Mouse (Mus musculus): ENCODE data around the gene Gm49673. TPM values are rescaled to one million over a fixed set of nuclear protein-coding genes. Genes with fewer than 3 reads are reported as not detected.
A peak's percentile ranks its signal among the peaks of the same experiment; 100 is the strongest.
"Not testable (repeated sequence)": the region's sequence is repeated elsewhere in the genome, so short reads cannot be mapped to it uniquely, and the experiment has no call there.

The Gm49673 gene
- total RNA-seq, 1 experiment: 0.27 TPM

DNA sequence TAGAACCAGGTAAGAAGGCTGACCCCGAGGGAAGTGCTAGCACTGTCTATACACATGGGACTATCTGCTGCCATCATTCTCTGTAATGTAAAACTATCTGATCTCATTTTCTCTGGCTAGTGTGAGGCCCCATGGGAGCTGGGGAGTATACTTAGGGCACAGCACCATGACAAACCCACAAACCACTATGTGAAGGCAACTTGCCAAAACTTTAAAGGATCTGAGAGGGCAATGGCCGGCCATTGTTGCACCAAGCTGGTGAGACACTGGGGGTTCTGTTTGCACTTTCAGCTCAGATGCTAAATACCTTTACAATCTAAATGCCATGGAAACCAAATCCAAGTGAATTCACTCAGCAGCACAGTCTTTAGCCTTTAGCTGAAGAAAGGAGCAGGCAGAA, 77.7 kb downstream of the Gm49673 start:
- not testable (repeated sequence) for H3K4me1 ChIP-seq (ENCODE audit: control insufficient read depth in 2 of 2, insufficient read depth in 2 of 2, low read length in 2 of 2, poor library complexity in 1 of 2); DNase-seq (ENCODE audit: low read depth, low spot score); H3K4me3 ChIP-seq (ENCODE audit: insufficient read depth in 1 of 2, low read depth in 1 of 2, low read length in 2 of 2, poor library complexity in 1 of 2, severe bottlenecking in 1 of 2); H3K9ac ChIP-seq (ENCODE audit: insufficient read depth, low read depth, low read length, poor library complexity, severe bottlenecking); H3K27ac ChIP-seq (ENCODE audit: insufficient read depth, low read depth, low read length, poor library complexity, severe bottlenecking); H3K9me3 ChIP-seq (ENCODE audit: control insufficient read depth, insufficient read depth, low read depth, low read length); H3K36me3 ChIP-seq (ENCODE audit: control insufficient read depth, insufficient read depth, low read length, poor library complexity, severe bottlenecking)
- in situ Hi-C loops (cut with MboI; ENCODE audit: low sequenced_read_pairs in 2 of 2, unreplicated experiment in 2 of 2): loop anchor here in 1 of 2 experiments (25.0 kb wide), 1 partner anchor 1008 kb away; no protein-coding TSS in a partner anchor

DNA sequence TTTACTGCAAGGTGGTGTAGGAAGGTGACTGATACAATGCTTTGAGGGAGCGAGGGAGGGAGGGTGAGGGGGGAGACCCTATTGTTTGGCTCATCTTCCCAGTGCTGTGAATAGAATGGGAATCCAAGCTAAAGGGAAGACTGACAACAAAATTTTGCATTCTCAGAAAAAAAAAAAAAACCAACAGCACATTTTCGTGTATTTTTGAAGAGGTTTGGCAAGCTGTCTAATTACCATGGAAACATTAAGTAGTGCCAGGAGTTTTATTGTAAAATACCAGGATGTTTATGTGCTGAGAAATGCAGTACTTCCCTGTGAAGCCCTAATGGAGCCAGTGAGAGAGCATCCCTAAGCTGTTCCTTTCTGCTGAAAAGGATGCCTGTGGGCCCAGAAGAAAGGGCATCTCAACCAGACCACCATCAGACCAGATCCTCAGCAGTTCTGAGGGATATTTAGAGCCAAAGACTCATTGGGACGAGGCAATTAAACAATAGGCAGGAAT, 90.9 kb downstream of the Gm49673 start:
- in situ Hi-C loops (cut with MboI; ENCODE audit: low sequenced_read_pairs in 2 of 2, unreplicated experiment in 2 of 2): loop anchor here in 1 of 2 experiments (25.0 kb wide), 1 partner anchor 994 kb away; no protein-coding TSS in a partner anchor
- DNase-seq (ENCODE audit: low read depth, low spot score); H3K4me3 ChIP-seq (ENCODE audit: insufficient read depth in 1 of 2, low read depth in 1 of 2, low read length in 2 of 2, poor library complexity in 1 of 2, severe bottlenecking in 1 of 2): not testable (repeated sequence)

DNA sequence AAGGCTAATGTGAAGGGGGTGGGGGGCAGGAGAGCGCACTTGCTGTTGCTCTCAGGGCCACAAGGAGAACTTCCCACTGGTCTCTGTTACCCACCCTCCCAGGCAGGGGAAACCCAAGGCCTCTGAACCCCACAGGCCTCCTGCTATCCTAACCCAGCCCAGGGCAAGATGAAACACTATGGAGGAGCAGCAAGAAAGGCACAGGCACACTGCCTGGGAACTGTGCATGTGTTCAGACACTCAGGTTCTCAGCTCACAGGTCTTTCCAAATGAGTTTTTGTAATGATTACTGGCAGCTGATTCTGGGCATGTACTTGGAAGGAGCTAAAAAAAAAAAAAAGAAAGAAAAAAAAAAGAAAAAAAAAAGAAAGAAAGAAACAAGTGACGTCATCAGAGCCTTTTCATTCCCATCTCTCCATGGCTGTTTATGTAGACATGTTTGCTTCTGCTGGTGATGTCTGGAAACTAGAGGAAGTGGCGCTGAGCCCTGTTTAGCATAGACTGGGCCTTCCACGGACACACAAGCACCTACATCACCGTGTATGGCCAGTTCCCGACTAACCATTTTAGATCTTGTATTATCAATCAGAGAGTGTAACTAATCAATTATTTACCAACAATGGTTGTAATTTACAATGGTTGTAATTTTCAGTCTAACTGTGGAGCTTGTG, 91.5 kb downstream of the Gm49673 start:
- in situ Hi-C loops (cut with MboI; ENCODE audit: low sequenced_read_pairs in 2 of 2, unreplicated experiment in 2 of 2): loop anchor here in 1 of 2 experiments (25.0 kb wide), 1 partner anchor 994 kb away; no protein-coding TSS in a partner anchor
- not testable (repeated sequence) for DNase-seq (ENCODE audit: low read depth, low spot score)

More for the DNA sequence above, 90.9 kb downstream of the Gm49673 start:
- not testable (repeated sequence) for H3K27ac ChIP-seq (ENCODE audit: insufficient read depth, low read depth, low read length, poor library complexity, severe bottlenecking); H3K4me1 ChIP-seq (ENCODE audit: control insufficient read depth in 2 of 2, insufficient read depth in 2 of 2, low read length in 2 of 2, poor library complexity in 1 of 2); H3K9me3 ChIP-seq (ENCODE audit: control insufficient read depth, insufficient read depth, low read depth, low read length); H3K9ac ChIP-seq (ENCODE audit: insufficient read depth, low read depth, low read length, poor library complexity, severe bottlenecking); H3K36me3 ChIP-seq (ENCODE audit: control insufficient read depth, insufficient read depth, low read length, poor library complexity, severe bottlenecking)

DNA sequence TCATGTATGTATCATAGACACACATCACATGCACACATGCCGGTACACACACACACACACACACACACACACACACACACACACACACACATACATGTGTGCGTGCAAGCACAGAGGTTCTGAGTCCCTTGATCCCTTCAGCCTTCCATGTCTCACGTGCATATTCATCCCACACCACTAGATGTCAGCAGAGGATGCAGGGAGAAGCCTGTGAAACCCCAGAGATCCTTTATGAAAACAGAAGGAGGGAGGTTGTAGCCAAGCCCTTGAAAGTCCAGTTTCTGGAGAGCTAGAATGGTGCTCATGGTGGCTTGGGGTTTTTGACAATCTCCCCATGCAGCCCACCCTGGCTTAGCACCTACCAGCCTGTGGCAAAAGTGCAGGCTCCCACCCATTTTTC, 96.3 kb downstream of the Gm49673 start:
- H3K4me1 ChIP-seq (ENCODE audit: control insufficient read depth in 2 of 2, insufficient read depth in 2 of 2, low read length in 2 of 2, poor library complexity in 1 of 2); H3K27ac ChIP-seq (ENCODE audit: insufficient read depth, low read depth, low read length, poor library complexity, severe bottlenecking); H3K9me3 ChIP-seq (ENCODE audit: control insufficient read depth, insufficient read depth, low read depth, low read length); H3K36me3 ChIP-seq (ENCODE audit: control insufficient read depth, insufficient read depth, low read length, poor library complexity, severe bottlenecking); H3K9ac ChIP-seq (ENCODE audit: insufficient read depth, low read depth, low read length, poor library complexity, severe bottlenecking); H3K4me3 ChIP-seq (ENCODE audit: insufficient read depth in 1 of 2, low read depth in 1 of 2, low read length in 2 of 2, poor library complexity in 1 of 2, severe bottlenecking in 1 of 2): not testable (repeated sequence)
- DNase-seq (ENCODE audit: low read depth, low spot score): peak; percentile 6
- in situ Hi-C loops (cut with MboI; ENCODE audit: low sequenced_read_pairs in 2 of 2, unreplicated experiment in 2 of 2): loop anchor here in 1 of 2 experiments (25.0 kb wide), 1 partner anchor 989 kb away; no protein-coding TSS in a partner anchor

More for the DNA sequence above, 91.5 kb downstream of the Gm49673 start:
- H3K36me3 ChIP-seq (ENCODE audit: control insufficient read depth, insufficient read depth, low read length, poor library complexity, severe bottlenecking); H3K9ac ChIP-seq (ENCODE audit: insufficient read depth, low read depth, low read length, poor library complexity, severe bottlenecking); H3K9me3 ChIP-seq (ENCODE audit: control insufficient read depth, insufficient read depth, low read depth, low read length); H3K4me3 ChIP-seq (ENCODE audit: insufficient read depth in 1 of 2, low read depth in 1 of 2, low read length in 2 of 2, poor library complexity in 1 of 2, severe bottlenecking in 1 of 2); H3K27ac ChIP-seq (ENCODE audit: insufficient read depth, low read depth, low read length, poor library complexity, severe bottlenecking); H3K4me1 ChIP-seq (ENCODE audit: control insufficient read depth in 2 of 2, insufficient read depth in 2 of 2, low read length in 2 of 2, poor library complexity in 1 of 2): not testable (repeated sequence)

DNA sequence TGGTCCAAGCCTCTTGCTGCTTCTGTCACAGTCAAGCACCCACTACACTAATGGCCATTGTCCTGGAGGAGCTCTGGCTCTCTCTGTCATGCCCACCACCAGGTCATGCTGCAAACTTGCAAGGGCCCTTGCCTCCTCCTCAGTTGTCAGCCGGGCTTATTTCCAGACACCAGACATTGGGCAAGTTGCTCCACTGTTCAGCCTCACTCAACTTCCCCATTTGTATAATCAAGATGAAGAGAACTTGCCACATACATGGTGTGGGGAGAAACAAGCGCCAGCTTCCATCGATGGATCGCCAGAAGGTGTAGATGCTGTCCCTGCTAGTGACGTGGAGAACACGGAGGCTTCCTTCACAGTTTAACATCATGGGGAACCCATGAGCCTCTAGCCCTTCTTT, 97.4 kb downstream of the Gm49673 start:
- not testable (repeated sequence) for H3K4me3 ChIP-seq (ENCODE audit: insufficient read depth in 1 of 2, low read depth in 1 of 2, low read length in 2 of 2, poor library complexity in 1 of 2, severe bottlenecking in 1 of 2); DNase-seq (ENCODE audit: low read depth, low spot score); H3K36me3 ChIP-seq (ENCODE audit: control insufficient read depth, insufficient read depth, low read length, poor library complexity, severe bottlenecking); H3K4me1 ChIP-seq (ENCODE audit: control insufficient read depth in 2 of 2, insufficient read depth in 2 of 2, low read length in 2 of 2, poor library complexity in 1 of 2); H3K9ac ChIP-seq (ENCODE audit: insufficient read depth, low read depth, low read length, poor library complexity, severe bottlenecking); H3K27ac ChIP-seq (ENCODE audit: insufficient read depth, low read depth, low read length, poor library complexity, severe bottlenecking); H3K9me3 ChIP-seq (ENCODE audit: control insufficient read depth, insufficient read depth, low read depth, low read length)
- in situ Hi-C loops (cut with MboI; ENCODE audit: low sequenced_read_pairs in 2 of 2, unreplicated experiment in 2 of 2): loop anchor here in 1 of 2 experiments (25.0 kb wide), 1 partner anchor 988 kb away; no protein-coding TSS in a partner anchor

DNA sequence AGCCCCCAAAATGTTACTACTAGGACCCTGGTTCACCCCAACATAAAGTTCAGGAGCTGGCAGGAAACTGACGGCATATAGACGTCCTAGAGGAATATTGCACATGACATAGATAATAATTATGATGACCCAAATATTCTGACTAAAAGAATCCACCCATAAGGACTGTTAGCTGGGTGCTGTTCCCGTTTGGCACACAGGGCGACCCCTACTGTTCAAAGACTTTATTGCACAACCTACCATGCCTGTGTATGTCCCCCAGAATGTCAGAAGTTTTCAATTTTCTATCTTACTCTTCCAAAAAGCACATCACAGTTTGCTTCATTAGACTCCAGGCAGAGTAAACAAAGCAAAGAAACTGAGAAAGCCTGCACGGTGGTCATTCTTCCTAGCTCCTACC, 101.4 kb downstream of the Gm49673 start:
- H3K27ac ChIP-seq (ENCODE audit: insufficient read depth, low read depth, low read length, poor library complexity, severe bottlenecking); H3K4me1 ChIP-seq (ENCODE audit: control insufficient read depth in 2 of 2, insufficient read depth in 2 of 2, low read length in 2 of 2, poor library complexity in 1 of 2); in situ Hi-C loops (cut with MboI; ENCODE audit: low sequenced_read_pairs in 2 of 2, unreplicated experiment in 2 of 2); H3K36me3 ChIP-seq (ENCODE audit: control insufficient read depth, insufficient read depth, low read length, poor library complexity, severe bottlenecking); H3K4me3 ChIP-seq (ENCODE audit: insufficient read depth in 1 of 2, low read depth in 1 of 2, low read length in 2 of 2, poor library complexity in 1 of 2, severe bottlenecking in 1 of 2); H3K9ac ChIP-seq (ENCODE audit: insufficient read depth, low read depth, low read length, poor library complexity, severe bottlenecking); H3K9me3 ChIP-seq (ENCODE audit: control insufficient read depth, insufficient read depth, low read depth, low read length); DNase-seq (ENCODE audit: low read depth, low spot score): not testable (repeated sequence)

DNA sequence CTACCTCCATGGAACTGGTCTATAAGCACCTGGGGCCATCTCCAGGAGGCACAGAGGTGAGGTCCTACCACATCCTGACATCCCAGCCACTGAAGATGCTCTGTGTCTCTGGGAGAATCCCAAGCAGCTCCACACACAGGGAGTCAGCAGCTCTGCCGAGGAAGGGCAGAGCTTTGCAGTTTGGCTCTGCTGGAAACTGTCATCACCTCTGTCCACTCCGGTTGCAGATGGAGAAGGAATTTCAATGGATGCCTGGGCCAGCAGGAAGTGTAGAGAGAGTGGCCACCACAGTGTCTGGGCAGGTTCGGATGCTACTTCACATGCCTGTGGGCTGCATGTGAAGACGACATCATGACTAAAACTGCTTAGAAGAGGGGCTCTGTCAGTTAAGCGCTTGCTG, 106.4 kb downstream of the Gm49673 start:
- in situ Hi-C loops (cut with MboI; ENCODE audit: low sequenced_read_pairs in 2 of 2, unreplicated experiment in 2 of 2); H3K4me3 ChIP-seq (ENCODE audit: insufficient read depth in 1 of 2, low read depth in 1 of 2, low read length in 2 of 2, poor library complexity in 1 of 2, severe bottlenecking in 1 of 2); H3K4me1 ChIP-seq (ENCODE audit: control insufficient read depth in 2 of 2, insufficient read depth in 2 of 2, low read length in 2 of 2, poor library complexity in 1 of 2); H3K36me3 ChIP-seq (ENCODE audit: control insufficient read depth, insufficient read depth, low read length, poor library complexity, severe bottlenecking); H3K9me3 ChIP-seq (ENCODE audit: control insufficient read depth, insufficient read depth, low read depth, low read length); H3K27ac ChIP-seq (ENCODE audit: insufficient read depth, low read depth, low read length, poor library complexity, severe bottlenecking); DNase-seq (ENCODE audit: low read depth, low spot score); H3K9ac ChIP-seq (ENCODE audit: insufficient read depth, low read depth, low read length, poor library complexity, severe bottlenecking): not testable (repeated sequence)

DNA sequence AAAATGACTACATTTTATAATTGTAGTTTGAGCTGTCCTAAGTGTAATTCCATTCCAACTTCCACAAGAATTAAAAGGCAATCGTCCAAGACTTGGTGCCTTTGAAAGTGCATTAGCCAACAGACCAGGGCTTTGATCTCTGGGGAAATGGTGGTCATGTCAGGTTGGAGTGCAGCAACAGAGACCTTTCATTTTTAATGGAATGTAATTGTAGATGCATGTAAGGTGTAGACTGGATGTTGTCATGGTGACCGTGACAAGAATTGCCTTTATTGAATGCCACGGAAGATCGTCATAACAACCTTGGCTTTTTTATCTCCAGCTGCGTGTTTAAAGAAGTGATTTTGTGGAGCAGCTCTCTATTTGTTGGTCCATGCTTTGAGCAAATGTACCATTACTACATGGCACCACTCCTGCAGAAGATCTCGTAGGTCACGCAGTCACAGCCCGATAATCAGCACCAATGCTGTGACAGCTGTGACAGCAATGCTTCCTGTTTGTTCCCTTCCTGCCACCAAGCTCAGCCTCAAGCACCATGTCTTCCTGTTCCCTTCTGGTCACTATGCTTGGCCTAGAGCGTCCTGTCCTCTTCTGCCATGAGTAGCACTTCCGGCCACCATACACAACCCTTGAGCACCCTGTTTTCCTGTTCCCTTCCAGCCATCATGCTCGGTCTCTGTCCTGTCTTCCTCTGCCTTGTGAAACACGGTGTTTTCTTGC, 107.5 kb downstream of the Gm49673 start:
- DNase-seq (ENCODE audit: low read depth, low spot score); H3K4me1 ChIP-seq (ENCODE audit: control insufficient read depth in 2 of 2, insufficient read depth in 2 of 2, low read length in 2 of 2, poor library complexity in 1 of 2); H3K4me3 ChIP-seq (ENCODE audit: insufficient read depth in 1 of 2, low read depth in 1 of 2, low read length in 2 of 2, poor library complexity in 1 of 2, severe bottlenecking in 1 of 2); in situ Hi-C loops (cut with MboI; ENCODE audit: low sequenced_read_pairs in 2 of 2, unreplicated experiment in 2 of 2); H3K9me3 ChIP-seq (ENCODE audit: control insufficient read depth, insufficient read depth, low read depth, low read length); H3K27ac ChIP-seq (ENCODE audit: insufficient read depth, low read depth, low read length, poor library complexity, severe bottlenecking); H3K9ac ChIP-seq (ENCODE audit: insufficient read depth, low read depth, low read length, poor library complexity, severe bottlenecking); H3K36me3 ChIP-seq (ENCODE audit: control insufficient read depth, insufficient read depth, low read length, poor library complexity, severe bottlenecking): not testable (repeated sequence)
